Mouse (Mus musculus) left cerebral cortex, postnatal 14 days (tissue): ENCODE measurements at regions not wholly inside any gene's neighbourhood (a gene's known extent, or its start where the extent isn't known, plus 50 kb on each side); places are given as distances from the start of the nearest gene placed in this dataset.
"Not testable (repeated sequence)": the region's sequence is repeated elsewhere in the genome, so short reads cannot be mapped to it uniquely, and the experiment has no call there.

ENCODE experiments used
- DNase-seq, 2 experiments: peaks; one replicate each; pipeline ENCODE4 v3.0.0; 2021 to 2022; ENCODE audit warnings: low spot score in 2 of 2, mixed read lengths in 1 of 2
- intact Hi-C: fragments of 180-260 bp; cut with DNase I; formaldehyde crosslinking; loops from one replicate; pipeline ENCODE4 v1.15.1; 2025

DNA sequence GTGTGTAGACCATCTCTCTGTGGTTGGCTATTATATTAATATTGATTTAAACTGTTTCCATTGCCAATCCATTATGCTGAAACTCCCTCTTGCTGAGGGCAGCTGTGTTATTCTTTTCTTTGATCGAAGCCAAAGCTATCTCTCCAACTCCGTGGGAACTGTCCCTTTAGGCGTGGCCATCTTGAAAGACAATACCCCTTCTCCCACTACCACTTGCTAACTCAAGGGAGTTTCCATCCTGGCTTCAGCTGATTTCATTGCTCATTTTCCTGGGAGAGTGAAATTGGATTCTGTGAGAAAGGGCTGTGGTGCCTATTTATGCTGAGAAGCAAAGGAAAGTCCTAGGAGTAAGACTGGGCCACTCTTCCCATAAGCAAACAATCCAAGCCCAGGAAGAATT lies 760.6 kb upstream of the Map3k7 start:
- intact Hi-C loops = no loop called here
- no peak for DNase-seq

- intact Hi-C loops = no loop called here
- peak in 1 of 2 experiments; percentile 2 for DNase-seq
Observed at GRCm38 (mm10) chr4:31205332-31205970, 758.4 kb upstream of the Map3k7 start.

- DNase-seq = no peak
- intact Hi-C loops = no loop called here
Observed at GRCm38 (mm10) chr4:31225741-31226140, 738.2 kb upstream of the Map3k7 start.

- intact Hi-C loops = no loop called here
Observed at GRCm38 (mm10) chr4:31268825-31269495, 694.9 kb upstream of the Map3k7 start.

DNA sequence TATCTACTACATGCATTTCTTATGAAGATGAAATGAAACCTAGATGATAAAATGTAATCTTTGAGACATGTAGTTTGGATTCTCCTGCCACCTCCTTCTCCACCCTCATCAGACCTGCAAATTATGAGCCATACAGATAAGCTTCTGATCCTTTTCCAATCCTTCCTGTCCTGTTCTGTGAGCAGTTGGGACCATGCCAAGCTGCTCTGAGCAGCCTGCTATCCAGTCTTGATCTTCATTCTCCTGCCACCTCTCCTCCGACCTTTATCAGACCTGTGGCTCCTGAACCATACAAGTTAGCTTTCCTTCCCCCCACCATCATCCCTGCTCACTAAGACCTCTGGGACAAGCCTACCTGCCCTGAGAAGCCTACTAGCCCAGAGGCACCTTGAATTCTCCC lies 689.8 kb upstream of the Map3k7 start:
- intact Hi-C loops = no loop called here
- no peak for DNase-seq

More at GRCm38 (mm10) chr4:31268825-31269495, 694.9 kb upstream of the Map3k7 start:
- DNase-seq = no peak

GRCm38 (mm10) chr4:31290301-31290975 lies 673.5 kb upstream of the Map3k7 start:
- intact Hi-C loops = no loop called here
- no peak for DNase-seq

DNA sequence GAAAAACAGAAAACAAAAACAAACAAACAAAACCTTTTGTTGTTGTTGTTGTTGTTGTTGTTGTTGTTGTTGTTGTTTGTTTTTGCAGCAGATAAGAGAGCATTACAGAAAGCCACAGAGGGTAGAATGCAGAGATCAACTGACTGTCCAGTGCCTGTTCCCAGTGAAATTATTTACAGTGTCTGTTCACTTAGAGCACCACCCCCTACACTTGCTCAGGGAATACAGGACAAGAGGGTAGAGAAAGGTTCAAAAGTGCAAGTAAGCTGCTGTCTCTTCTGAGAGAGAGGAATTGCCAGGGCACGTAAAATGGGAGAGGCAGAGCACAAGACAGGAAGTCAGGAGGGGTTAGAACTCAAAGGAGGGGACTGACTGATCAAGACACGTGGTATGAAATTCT lies 670.1 kb upstream of the Map3k7 start:
- no peak for DNase-seq
- intact Hi-C loops = no loop called here

DNA sequence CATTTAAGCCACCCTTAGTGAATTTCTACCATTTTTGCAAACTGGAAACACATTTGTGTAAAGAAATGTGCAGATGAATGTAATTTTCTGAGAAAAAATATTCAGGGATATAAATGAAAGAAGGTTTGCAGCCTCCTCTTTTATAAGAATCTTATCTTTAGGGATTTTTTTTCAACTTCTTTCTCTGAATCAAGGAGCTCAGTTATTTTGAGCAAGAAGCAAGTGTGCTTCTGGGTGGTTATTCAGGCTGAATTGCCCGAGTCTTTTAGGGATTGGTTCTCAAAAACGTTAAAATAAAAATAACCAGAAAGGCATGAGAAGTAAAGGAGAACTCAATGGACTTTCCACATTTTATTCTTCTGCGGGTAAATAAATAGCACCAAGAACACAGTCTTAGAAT lies 666.0 kb upstream of the Map3k7 start:
- no peak for DNase-seq
- intact Hi-C loops = no loop called here

DNA sequence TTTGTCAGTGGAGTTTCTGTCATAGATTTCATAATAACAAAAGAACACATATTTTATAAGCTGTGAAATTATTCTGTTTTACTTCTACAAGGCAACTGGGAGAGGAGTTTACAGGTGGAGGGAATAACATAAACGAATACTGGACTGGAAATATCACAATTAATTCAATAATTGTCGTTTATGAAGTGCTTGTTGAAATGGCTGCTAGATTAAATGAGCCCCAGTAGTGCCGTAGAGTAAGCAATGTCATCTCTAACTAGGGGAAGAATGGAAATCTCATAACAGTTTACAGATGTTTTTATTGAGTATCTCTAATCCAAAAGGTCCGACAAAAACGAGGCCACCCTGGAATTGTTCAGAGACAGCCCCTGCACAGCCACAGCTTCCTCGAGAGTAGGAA lies 644.6 kb upstream of the Map3k7 start:
- intact Hi-C loops = no loop called here
- DNase-seq = no peak

DNA sequence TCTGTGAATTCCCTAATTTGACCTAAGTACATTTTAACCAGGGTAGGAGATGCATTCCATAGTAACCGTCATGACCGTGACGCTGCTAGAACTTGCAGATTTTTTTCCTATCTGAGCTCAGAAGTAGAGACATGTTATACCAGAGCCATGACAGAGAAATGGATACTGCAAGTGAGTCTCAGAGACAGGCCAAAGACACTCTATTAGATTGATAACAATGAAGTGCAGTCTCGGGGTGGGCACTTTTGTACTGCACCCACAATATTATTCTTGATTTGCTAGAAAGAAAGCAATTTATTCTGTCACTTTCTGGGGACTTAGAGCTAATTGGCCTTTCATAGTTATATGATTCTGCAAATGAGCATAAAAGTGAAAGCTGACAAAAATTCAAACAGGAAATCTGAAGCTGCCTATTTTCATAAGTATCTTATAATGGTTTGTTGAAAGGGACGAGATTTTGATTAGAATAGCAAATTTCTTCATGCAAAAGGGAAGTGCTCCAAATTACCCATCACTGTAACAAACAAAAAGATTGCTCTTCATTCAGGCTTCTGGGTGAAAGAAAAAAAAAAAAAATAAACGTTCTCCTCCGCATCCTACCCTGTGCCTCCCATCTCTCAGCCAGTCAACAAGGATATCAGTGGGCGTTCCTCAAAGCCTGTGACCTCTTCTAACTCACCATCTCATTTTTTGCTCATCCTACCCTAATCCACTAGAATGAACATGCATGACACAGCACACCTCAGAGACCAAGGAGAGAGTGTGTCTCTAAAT lies 643.0 kb upstream of the Map3k7 start:
- intact Hi-C loops = no loop called here
- DNase-seq = no peak

DNA sequence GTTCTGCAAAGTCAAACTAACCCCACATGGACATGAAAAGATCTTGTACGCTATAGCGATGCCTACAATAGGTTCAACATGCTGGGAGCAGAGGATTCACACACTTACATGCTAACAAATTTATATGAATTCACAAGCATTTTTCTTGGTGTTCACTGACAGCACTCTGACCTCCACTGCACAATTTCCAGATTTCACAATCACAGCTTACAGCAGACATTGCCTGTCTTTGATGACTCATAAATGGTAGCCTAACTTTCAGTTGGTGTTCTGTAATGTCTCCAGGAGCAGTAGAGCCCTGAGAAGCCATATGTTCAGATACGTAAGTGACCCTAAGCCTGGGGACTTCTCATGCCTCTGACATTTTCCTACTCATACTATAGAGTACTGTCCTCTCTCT lies 640.1 kb upstream of the Map3k7 start:
- no peak for DNase-seq
- intact Hi-C loops = no loop called here

- intact Hi-C loops = no loop called here
- DNase-seq = peak; percentile 9 to 26
Observed at GRCm38 (mm10) chr4:31328798-31329197, 635.1 kb upstream of the Map3k7 start.

GRCm38 (mm10) chr4:31331053-31331452 lies 632.8 kb upstream of the Map3k7 start:
- intact Hi-C loops = no loop called here
- DNase-seq = no peak

DNA sequence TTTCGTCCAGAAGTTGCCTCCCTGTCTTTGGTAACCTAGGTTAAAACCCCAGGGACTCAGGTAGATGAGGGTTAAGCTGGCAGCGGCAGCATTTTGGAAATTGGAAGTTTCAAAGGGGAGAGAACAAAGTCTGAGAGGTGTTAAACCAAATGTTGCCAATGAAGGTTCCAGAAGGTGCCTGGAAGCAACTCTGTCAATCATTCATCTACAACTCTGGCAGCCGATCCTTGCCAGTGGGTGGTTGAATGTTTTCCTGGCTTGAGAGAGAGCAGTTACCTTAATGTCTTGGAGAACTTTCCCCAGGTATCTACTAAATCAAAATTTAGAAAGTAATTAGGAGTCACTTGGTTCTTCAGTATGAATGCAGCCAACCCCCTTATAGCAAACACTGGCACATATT lies 628.2 kb upstream of the Map3k7 start:
- intact Hi-C loops = no loop called here
- no peak for DNase-seq

DNA sequence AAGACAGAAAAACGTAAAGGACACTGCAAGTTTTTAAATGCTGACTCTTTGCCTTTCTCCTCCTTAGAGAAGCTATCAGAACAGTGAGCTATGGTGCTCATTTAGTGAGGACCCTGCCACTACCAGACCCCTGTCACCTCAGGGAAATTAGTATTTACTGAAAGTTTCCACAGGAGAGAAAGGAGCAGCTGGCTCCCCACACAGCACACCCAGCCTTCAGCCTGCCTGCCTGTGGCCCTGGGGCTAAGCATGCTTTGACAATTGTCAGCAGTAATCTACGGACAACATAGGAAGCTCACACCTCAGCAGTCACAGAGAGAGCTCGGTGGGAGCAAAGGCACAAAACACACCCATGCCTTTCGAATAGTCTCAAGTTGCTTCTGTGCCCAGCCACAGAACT lies 625.9 kb upstream of the Map3k7 start:
- DNase-seq = no peak
- intact Hi-C loops = no loop called here

DNA sequence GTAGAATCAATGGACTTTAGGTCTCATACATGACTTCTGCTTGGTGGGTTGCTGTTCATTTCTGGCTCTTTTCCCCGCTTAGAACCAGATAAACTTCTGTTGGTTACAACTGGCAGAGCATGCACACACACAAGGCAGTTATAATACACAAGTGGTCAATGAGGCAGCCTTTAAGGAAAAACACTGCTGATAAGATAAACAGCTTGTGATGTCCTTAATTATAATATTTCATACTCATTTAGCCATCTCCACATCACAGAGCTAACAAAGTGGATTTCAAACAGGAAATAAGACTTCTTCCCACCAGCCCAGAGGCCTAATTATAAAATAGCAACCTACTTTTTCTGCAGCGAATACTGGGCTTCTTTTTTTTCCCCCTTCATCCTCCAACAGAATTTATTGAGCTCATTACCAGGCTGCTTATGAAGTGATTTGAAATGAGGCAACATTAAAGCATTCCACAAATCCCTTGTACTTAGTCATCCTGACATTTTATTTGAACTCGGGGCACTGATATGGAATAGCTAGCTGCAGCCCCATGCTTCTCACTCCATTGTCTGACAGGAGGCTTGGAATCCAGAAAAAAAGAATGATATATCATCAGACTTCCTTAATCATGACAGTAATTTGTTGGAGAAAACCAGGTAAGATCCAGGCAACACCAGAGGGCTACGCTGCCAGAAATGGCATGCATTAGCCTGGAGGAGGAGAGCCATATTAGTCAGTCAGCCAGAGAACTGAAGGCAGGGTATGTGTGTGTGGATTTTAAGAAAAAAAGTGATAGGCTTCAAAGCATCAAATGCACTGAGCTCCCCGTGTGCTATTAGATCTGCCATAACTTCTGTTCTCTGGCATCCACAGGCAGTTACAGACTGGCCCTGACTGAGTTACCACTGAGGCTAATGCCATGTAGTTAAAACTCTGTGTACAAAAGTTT lies 620.3 kb upstream of the Map3k7 start:
- DNase-seq = no peak
- intact Hi-C loops = no loop called here

GRCm38 (mm10) chr4:31354046-31354445 lies 609.9 kb upstream of the Map3k7 start:
- DNase-seq, intact Hi-C loops: not testable (repeated sequence)

- intact Hi-C loops = no loop called here
- DNase-seq = no peak
Observed at GRCm38 (mm10) chr4:31354953-31355352, 608.9 kb upstream of the Map3k7 start.

- intact Hi-C loops = no loop called here
- DNase-seq = no peak
Observed at GRCm38 (mm10) chr4:31366172-31366571, 597.7 kb upstream of the Map3k7 start.
